Mouse (Mus musculus) spleen, adult 2 months (tissue): ENCODE results near the gene Syt16. TPM values are rescaled to one million over a fixed set of nuclear protein-coding genes. Genes with fewer than 3 reads are reported as not detected.

ENCODE experiments used
- DNase-seq, 2 experiments: peaks; one replicate each; pipeline versions ENCODE4 v3.0.0 to v3.0.0-alpha.2; 2012 to 2021; ENCODE audit warnings: low spot score in 2 of 2, low read depth in 1 of 2
- H3K27ac ChIP-seq: fragments of 200-500 bp; 2 replicates; pipeline ENCODE4 v1.5.1; 2012; ENCODE audit warnings: low read length, inconsistent platforms; ENCODE audit not compliant: insufficient read depth
- H3K27me3 ChIP-seq: fragments of 200-500 bp; 2 replicates; pipeline ENCODE4 v1.6.1; 2012; ENCODE audit warnings: mild to moderate bottlenecking, moderate library complexity, low read length, inconsistent platforms; ENCODE audit not compliant: control insufficient read depth, insufficient read depth
- H3K36me3 ChIP-seq: fragments of 200-500 bp; 2 replicates; pipeline ENCODE4 v1.6.1; 2012; ENCODE audit warnings: mild to moderate bottlenecking, low read length, inconsistent platforms; ENCODE audit not compliant: control insufficient read depth, insufficient read depth
- H3K4me1 ChIP-seq: fragments of 200-500 bp; 2 replicates; pipeline ENCODE4 v1.6.1; 2011; ENCODE audit warnings: inconsistent platforms; ENCODE audit not compliant: control insufficient read depth, insufficient read depth, insufficient read length
- H3K4me3 ChIP-seq: fragments of 200-500 bp; 2 replicates; pipeline ENCODE4 v1.5.1; 2011; ENCODE audit warnings: mild to moderate bottlenecking, inconsistent platforms; ENCODE audit not compliant: insufficient read depth, insufficient read length; ENCODE audit errors: extremely low read depth
- CTCF ChIP-seq: fragments of 200-500 bp; IDR thresholded peaks from 2 replicates; pipeline ENCODE4 v1.5.1; 2011; ENCODE audit warnings: mild to moderate bottlenecking, inconsistent platforms; ENCODE audit not compliant: insufficient read depth, insufficient read length, insufficient replicate concordance; ENCODE audit errors: extremely low read depth
- POLR2A ChIP-seq: fragments of 200-500 bp; IDR thresholded peaks from 2 replicates; pipeline ENCODE4 v1.6.1; 2011; ENCODE audit warnings: low read depth, low read length, inconsistent platforms
- WGBS: fragments of 180-500 bp; shearing (Covaris S2); methylation state at CpG from one replicate; pipeline ENCODE4 v1.1.7; 2018; 5-methylcytosine and 5-hydroxymethylcytosine counted together
- polyA plus RNA-seq: library from polyadenylated mRNA; depleted of rRNA; stranded (reverse); fragments of >200 nt; gene quantifications from 2 replicates; pipeline ENCODE4 v1.2.3, GENCODE M21; 2012

The Syt16 gene
- polyA plus RNA-seq, 1 experiment, result not detected

- DNase-seq, result no peak
- no peaks in the 10 kb centered on the region for H3K36me3 ChIP-seq
- no peaks in the 10 kb centered on the region for H3K4me1 ChIP-seq
- H3K27ac ChIP-seq, result no peak overlapping the region
- TF ChIP-seq CTCF (no peak), POLR2A (no peak)
- H3K4me3 ChIP-seq, result no peak overlapping the region
- WGBS, result 84% methylated on average over 6 of the region's 6 CpGs
- no peaks in the 10 kb centered on the region; the same call in 1 of the 2 replicates for H3K27me3 ChIP-seq
Observed at GRCm38 (mm10) chr12:74202431-74203042, 205.1 kb downstream of the Syt16 start.

DNA sequence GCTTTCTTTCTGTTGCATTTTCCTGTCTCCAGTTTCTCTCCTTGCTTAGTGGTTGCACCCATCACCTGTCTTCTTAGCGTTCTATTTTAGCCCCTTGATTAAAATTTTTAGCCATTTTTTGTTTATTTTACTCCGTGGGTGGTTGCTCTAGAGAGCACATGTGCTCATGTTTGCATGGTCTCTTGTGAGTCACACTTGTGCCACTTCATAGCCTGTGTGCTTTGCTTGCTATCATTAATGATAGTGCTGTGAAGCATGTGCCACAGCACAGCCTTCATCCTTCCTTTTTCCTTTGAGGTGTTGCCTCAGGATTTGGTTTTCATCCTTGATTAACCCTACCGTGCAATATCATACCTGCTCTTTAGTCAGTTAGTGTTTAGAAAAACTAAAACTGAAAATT is 214.7 kb downstream of the Syt16 start:
- 75% methylated on average over 3 of the region's 3 CpGs for WGBS
- no peak for DNase-seq
- Histone ChIP-seq H3K4me3 (no peak overlapping the region), H3K4me1 (no peaks in the 10 kb centered on the region), H3K27ac (no peak overlapping the region), H3K27me3 (no peaks in the 10 kb centered on the region), H3K36me3 (no peaks in the 10 kb centered on the region)
- no peak for TF ChIP-seq POLR2A

GRCm38 (mm10) chr12:74216103-74216728 is 218.8 kb downstream of the Syt16 start:
- 70% methylated on average over 5 of the region's 5 CpGs for WGBS
- Histone ChIP-seq H3K4me3 (no peak overlapping the region), H3K27me3 (no peaks in the 10 kb centered on the region), H3K4me1 (no peaks in the 10 kb centered on the region), H3K36me3 (no peaks in the 10 kb centered on the region), H3K27ac (no peak overlapping the region)
- DNase-seq, result no peak
- no peak for TF ChIP-seq CTCF

- Histone ChIP-seq H3K4me1 (no peaks in the 10 kb centered on the region), H3K27me3 (no peaks in the 10 kb centered on the region), H3K36me3 (no peaks in the 10 kb centered on the region), H3K4me3 (no peak overlapping the region), H3K27ac (no peak overlapping the region)
- TF ChIP-seq POLR2A, result no peak
- no peak for TF ChIP-seq CTCF
- DNase-seq, result no peak
- 67% methylated on average over 4 of the region's 4 CpGs for WGBS
Observed at GRCm38 (mm10) chr12:74219909-74220308, 222.4 kb downstream of the Syt16 start.

DNA sequence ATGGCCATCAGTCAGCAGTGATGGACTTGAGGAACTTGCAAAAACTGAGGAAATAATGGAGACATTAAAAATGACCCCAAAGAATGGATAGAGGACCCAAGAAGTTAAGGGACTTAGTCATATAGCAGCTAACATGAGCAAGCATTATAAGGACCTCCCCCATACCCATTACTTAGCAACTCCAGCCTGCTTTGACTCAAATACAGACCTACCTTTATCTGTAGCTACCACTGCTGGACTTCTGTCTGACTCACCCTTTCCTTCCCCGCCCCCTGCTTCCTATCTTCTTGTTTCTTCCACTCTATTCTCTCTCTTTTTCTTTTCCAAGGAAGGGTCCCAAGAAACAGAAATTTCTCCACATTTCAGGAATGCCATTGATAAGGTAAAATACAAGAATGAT is 223.2 kb downstream of the Syt16 start:
- Histone ChIP-seq H3K36me3 (no peaks in the 10 kb centered on the region), H3K4me3 (no peak overlapping the region)
- WGBS, result 76% methylated on average over 1 of the region's 1 CpGs

GRCm38 (mm10) chr12:74230808-74231207 is 233.3 kb downstream of the Syt16 start:
- Histone ChIP-seq H3K4me3 (no peak overlapping the region), H3K4me1 (no peaks in the 10 kb centered on the region), H3K27ac (no peak overlapping the region), H3K36me3 (no peaks in the 10 kb centered on the region), H3K27me3 (no peaks in the 10 kb centered on the region)
- DNase-seq, result no peak
- WGBS, result 85% methylated on average over 10 of the region's 10 CpGs
- TF ChIP-seq CTCF, result no peak
- no peak for TF ChIP-seq POLR2A

More for the DNA sequence above, 223.2 kb downstream of the Syt16 start:
- no peak for TF ChIP-seq CTCF
- no peak for TF ChIP-seq POLR2A
- Histone ChIP-seq H3K27ac (no peak overlapping the region), H3K27me3 (no peaks in the 10 kb centered on the region), H3K4me1 (no peaks in the 10 kb centered on the region)
- DNase-seq, result no peak

DNA sequence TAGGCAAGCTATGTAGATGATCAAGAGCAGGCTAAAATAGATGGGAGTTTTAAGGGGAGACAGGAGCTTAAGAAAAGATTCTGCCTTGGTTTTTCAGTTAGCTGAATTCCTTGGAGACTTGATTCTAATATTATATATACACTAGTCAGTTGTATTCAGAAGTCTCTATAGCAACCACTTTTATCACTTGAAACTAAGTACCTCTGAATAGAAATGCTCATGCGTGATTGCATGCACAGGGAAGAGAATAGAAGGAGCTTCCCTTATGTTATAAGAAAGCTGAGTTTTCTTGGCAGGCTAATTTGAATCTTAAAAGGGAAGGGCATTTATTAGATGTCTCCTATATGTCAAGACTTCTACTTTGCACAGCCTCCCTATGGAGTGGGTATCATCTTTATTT is 235.4 kb downstream of the Syt16 start:
- H3K4me3 ChIP-seq, result no peak overlapping the region
- TF ChIP-seq POLR2A (no peak), CTCF (no peak)
- H3K4me1 ChIP-seq, result no peaks in the 10 kb centered on the region
- no peaks in the 10 kb centered on the region for H3K36me3 ChIP-seq
- WGBS, result 78% methylated on average over 1 of the region's 1 CpGs
- no peaks in the 10 kb centered on the region for H3K27me3 ChIP-seq
- no peak overlapping the region for H3K27ac ChIP-seq
- DNase-seq, result no peak
